Mouse (Mus musculus) heart, postnatal 25 days (tissue): ENCODE measurements around the gene Tesk1. TPM values are rescaled to one million over a fixed set of nuclear protein-coding genes. Genes with fewer than 3 reads are reported as not detected.
A peak's percentile ranks its signal among the peaks of the same experiment; 100 is the strongest.

Source experiments
- DNase-seq: peaks from one replicate; pipeline ENCODE4 v3.0.0; 2022; ENCODE audit warnings: low spot score
- intact Hi-C: fragments of 180-260 bp; cut with DNase I; formaldehyde crosslinking; loops from one replicate; pipeline ENCODE4 v1.15.1; 2025
- total RNA-seq, 2 experiments: library from RNA; stranded (reverse); gene quantifications; 2 replicates each; pipeline ENCODE4 v1.2.3; 2021

Tesk1 gene
- total RNA-seq, 2 experiments from 2014 or later = 33.1 to 34.4 TPM

- DNase-seq = no peak
These were observed 23.3 kb upstream of the Tesk1 start for GRCm38 (mm10) chr4:43418450-43418849.

GRCm38 (mm10) chr4:43418973-43419656 is 22.6 kb upstream of the Tesk1 start:
- no peak for DNase-seq

More at GRCm38 (mm10) chr4:43418450-43418849, 23.3 kb upstream of the Tesk1 start:
- intact Hi-C loops = no loop called here

DNA sequence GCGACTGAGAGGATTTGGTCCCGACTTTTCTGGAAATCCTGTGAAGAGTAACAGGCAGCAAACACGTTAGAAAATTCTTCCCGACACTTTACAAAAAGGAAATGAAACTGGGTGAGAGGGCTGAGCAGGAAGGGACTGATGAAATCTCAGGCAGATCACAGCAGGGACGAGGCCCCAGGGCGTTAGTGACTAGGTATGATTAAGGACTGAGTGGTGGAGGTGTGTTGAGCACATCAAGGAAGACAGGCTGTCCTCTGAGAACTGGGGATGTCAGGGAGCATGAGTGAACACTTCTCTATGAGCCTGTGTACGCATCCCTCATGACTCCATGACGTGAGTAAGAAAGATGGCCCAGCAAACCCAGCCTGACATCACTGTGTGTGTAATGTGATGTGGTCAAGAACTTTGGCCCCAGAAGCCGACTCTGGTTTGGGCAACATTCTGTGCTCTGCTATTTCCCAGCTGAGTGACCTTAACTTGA is 21.9 kb upstream of the Tesk1 start:
- DNase-seq = no peak
- intact Hi-C loops = loop anchor here (1.0 to 5.0 kb wide), 3 partner anchors 38 to 368 kb away; partner anchors contain the start of gene Atp8b5

More at GRCm38 (mm10) chr4:43418973-43419656, 22.6 kb upstream of the Tesk1 start:
- intact Hi-C loops = no loop called here

GRCm38 (mm10) chr4:43420305-43420704 is 21.4 kb upstream of the Tesk1 start:
- DNase-seq = peak; percentile 68
- intact Hi-C loops = loop anchor here (1.0 to 5.0 kb wide), 3 partner anchors 38 to 368 kb away; partner anchors contain the start of gene Atp8b5

- DNase-seq = no peak
- intact Hi-C loops = loop anchor here (1.0 to 5.0 kb wide), 2 partner anchors 68 to 369 kb away; no protein-coding TSS in a partner anchor
These were observed 20.0 kb upstream of the Tesk1 start for GRCm38 (mm10) chr4:43421632-43422240.

DNA sequence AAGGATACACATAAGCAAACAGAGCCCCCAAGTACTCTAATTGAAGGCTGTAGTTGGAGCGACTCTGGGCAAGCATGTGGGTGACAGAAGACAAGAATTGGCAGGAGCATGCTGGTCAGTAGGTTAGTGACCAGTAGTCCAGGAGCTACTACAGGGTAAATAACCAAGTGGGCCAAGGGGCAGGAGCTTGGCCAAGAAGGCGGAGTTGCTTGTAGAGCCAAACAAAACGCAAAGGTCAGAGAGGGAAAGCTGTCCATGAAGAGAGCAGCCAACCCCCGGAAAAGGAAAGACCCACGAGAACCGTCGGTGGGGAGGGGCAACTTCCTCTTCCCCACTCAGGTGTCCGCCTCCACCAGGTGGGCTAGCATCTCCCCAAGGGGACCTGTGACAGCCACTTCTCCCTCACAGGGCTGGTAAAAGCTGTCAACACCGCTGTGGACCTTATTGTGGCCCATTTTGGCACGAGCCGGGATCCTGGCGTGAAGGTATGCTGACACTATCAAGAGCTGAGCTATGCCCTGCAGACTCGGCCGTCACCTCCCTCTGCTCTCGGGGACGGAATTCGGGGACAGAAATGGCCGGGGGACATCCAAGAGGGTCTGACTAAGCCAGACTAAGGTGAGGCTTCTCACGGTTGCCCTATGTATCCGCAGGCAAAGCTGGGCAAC is 18.3 kb upstream of the Tesk1 start:
- intact Hi-C loops = loop anchor here (5.0 kb wide), 1 partner anchor 371 kb away; no protein-coding TSS in a partner anchor
- DNase-seq = no peak

- intact Hi-C loops = loop anchor here (5.0 kb wide), 1 partner anchor 372 kb away; no protein-coding TSS in a partner anchor
- no peak for DNase-seq
These were observed 17.7 kb upstream of the Tesk1 start for GRCm38 (mm10) chr4:43424072-43424471.

GRCm38 (mm10) chr4:43425197-43425596 is 16.5 kb upstream of the Tesk1 start:
- intact Hi-C loops = no loop called here
- DNase-seq = no peak

GRCm38 (mm10) chr4:43425648-43426380 is 15.9 kb upstream of the Tesk1 start:
- intact Hi-C loops = no loop called here
- DNase-seq = no peak

DNA sequence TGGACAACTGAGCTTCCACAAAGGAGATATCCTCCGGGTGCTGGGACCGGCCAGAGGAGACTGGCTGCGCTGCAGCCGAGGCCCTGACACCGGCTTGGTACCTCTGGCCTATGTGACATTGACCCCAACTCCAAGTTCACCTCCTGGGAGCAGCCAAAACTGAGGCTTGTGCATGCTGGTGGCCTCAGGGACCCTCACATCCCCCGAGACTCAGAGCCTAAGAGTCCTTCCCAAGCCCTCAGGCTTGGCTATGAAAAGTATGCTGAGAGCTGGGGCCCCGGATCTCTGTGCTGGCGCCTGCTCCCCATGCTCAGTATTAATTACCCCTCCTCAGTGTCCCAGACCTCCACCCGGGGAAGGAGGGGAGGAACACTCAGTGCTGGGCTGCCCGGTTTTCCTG is 15.3 kb upstream of the Tesk1 start:
- intact Hi-C loops = no loop called here

DNA sequence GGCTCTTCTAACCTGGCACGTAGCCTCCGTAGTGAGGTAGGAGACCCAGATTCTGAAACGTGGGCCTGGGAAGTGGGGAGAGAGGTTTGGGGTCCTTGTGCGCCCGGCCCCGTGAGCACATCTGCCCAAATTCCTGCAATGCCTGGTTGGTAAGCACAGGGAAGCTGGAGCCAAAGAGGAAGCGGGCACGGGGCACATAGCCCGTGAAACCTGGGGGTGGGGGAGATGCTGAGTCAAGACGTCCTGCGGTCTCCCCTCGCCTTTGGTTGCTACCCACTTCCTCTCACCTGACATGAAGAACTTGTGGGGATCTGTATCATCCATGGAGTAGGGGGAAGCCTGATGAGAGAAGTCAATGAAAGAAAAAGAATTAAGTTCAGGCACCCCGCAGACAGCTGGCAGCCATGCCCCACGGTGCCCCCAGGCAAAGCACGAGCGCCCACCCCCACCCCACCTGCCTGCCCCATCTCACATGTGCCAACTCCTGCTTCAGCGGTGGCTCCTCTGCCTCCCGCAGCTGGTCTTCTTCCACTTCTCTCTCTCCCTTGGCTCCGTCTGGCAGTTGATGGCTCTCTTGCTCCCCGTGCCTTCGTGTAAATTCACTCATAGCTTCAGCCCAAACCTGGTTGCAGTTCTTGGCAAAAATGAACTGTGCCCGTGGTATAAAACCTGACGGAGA is 14.1 kb upstream of the Tesk1 start:
- intact Hi-C loops = no loop called here
- DNase-seq = no peak

More for the DNA sequence above, 15.3 kb upstream of the Tesk1 start:
- no peak for DNase-seq

- DNase-seq = no peak
- intact Hi-C loops = no loop called here
These were observed 13.4 kb upstream of the Tesk1 start for GRCm38 (mm10) chr4:43428180-43428861.

DNA sequence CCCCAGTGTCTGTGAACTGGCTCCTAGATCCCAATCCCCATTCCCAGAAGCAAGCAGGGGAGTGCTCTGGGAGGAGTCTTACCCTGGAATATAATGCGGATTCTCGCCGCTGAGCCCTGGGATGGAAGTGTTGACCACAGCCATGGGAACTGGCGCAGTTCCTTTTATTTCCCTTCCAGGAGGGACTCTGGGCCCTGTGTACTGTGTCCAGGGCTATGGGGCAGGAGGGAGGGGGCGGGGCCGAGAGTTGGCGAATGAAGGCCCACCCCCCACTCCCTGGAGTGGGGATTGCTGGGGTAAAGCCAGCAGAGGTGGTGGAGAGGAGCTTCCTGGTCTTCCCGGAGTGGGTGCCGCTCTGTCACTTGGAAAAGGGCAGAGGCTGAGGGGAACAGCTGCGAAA is 12.8 kb upstream of the Tesk1 start, which contains the start of gene Fam166b:
Gene Fam166b, minus strand, starts transcription at position 189 of the 400 bp plus-strand sequence.
- intact Hi-C loops = no loop called here

GRCm38 (mm10) chr4:43431690-43432089 is 10.0 kb upstream of the Tesk1 start:
- no peak for DNase-seq
- intact Hi-C loops = no loop called here

More for the DNA sequence above, 12.8 kb upstream of the Tesk1 start, which contains the start of gene Fam166b:
- no peak for DNase-seq

- intact Hi-C loops = no loop called here
- DNase-seq = no peak
These were observed 8.9 kb upstream of the Tesk1 start for GRCm38 (mm10) chr4:43432832-43433231.

GRCm38 (mm10) chr4:43442044-43442443 is 305 bp downstream of the Tesk1 start:
- intact Hi-C loops = loop anchor here (5.0 kb wide), 1 partner anchor 115 kb away; no protein-coding TSS in a partner anchor

GRCm38 (mm10) chr4:43442456-43443361 is 970 bp downstream of the Tesk1 start:
- intact Hi-C loops = loop anchor here (5.0 kb wide), 1 partner anchor 115 kb away; no protein-coding TSS in a partner anchor

More at GRCm38 (mm10) chr4:43442044-43442443, 305 bp downstream of the Tesk1 start:
- DNase-seq = peak; percentile 98

More at GRCm38 (mm10) chr4:43442456-43443361, 970 bp downstream of the Tesk1 start:
- no peak for DNase-seq
